Mouse (Mus musculus): Measurements from ENCODE around the gene Krt5. TPM values are rescaled to one million over a fixed set of nuclear protein-coding genes. Genes with fewer than 3 reads are reported as not detected.
"Not testable (repeated sequence)": the region's sequence is repeated elsewhere in the genome, so short reads cannot be mapped to it uniquely, and the experiment has no call there.

Krt5 gene
- polyA plus RNA-seq, 1 experiment from 2014 or later: 0.63 TPM

DNA sequence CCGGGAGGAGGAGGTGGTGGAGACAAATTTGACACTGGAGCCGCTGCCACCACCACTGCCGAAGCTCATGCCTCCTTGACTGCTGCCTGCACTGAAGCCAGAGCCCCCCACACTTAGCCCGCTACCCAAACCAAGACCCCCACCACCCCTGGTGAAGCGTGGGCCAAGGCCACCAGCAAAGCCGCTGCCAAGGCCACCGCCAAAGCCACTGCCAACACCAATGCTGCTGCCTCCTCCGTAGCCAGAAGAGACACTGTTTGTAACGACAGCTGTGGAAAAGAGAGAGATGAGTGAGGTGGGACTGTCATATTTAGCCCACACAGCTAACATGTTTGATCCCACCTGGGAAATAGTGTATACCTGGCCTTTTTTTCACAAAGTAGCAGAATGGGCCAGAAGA lies 5.2 kb downstream of the Krt5 start:
- no peak for ATAC-seq (replicated peaks; ENCODE audit: low FRiP score)

DNA sequence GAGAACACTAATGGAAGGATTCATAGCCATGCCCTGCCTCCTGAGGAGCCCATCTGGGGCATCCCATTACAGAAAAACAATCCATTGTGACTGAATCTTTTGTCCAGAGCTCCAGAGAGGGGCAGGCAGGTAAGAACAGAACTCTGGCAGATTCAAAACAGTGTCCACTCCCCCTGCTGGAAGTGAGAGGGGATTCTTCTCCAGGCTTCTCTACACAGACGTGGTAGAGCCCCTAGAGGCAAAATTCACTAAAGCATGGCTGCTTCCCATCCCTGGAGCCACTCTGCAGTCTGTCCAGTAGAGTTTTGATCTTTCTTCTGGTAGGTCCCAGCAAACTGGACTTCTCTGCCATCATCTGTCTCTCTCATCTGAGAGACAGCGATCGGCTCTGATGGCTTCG lies 8.6 kb downstream of the Krt5 start:
- H3K36me3 ChIP-seq (ENCODE audit: control insufficient read depth, insufficient read depth, low read length): no peaks in the 10 kb centered on the region
- no peak overlapping the region for H3K9ac ChIP-seq (ENCODE audit: low read depth, low read length)
- no peak overlapping the region for H3K4me2 ChIP-seq
- no peak for DNase-seq (ENCODE audit: low spot score)
- no peaks in the 10 kb centered on the region for H3K4me1 ChIP-seq (replicated peaks; ENCODE audit: control insufficient read depth, insufficient read depth, low read length)
- ATAC-seq (replicated peaks; ENCODE audit: low FRiP score): no peak
- H3K4me3 ChIP-seq (ENCODE audit: low read depth, low read length): no peak overlapping the region
- no peak overlapping the region for H3K27ac ChIP-seq (ENCODE audit: low read depth, low read length)
- WGBS: 66% methylated on average over 4 of the region's 4 CpGs
- no peaks in the 10 kb centered on the region for H3K9me3 ChIP-seq (ENCODE audit: control insufficient read depth, low read length)
- H3K27me3 ChIP-seq (replicated peaks; ENCODE audit: control insufficient read depth, insufficient read depth, low read length): no peaks in the 10 kb centered on the region

More for the DNA sequence above, 5.2 kb downstream of the Krt5 start:
- Histone ChIP-seq H3K9ac (ENCODE audit: low read depth, low read length) (no peak overlapping the region), H3K9me3 (ENCODE audit: control insufficient read depth, low read length) (no peaks in the 10 kb centered on the region), H3K36me3 (ENCODE audit: control insufficient read depth, insufficient read depth, low read length) (no peaks in the 10 kb centered on the region), H3K4me3 (ENCODE audit: low read depth, low read length) (no peak overlapping the region), H3K27ac (ENCODE audit: low read depth, low read length) (no peak overlapping the region), H3K4me2 (no peak overlapping the region), H3K27me3 (replicated peaks; ENCODE audit: control insufficient read depth, insufficient read depth, low read length) (no peaks in the 10 kb centered on the region), H3K4me1 (replicated peaks; ENCODE audit: control insufficient read depth, insufficient read depth, low read length) (no peaks in the 10 kb centered on the region)
- 85% methylated on average over 9 of the region's 9 CpGs for WGBS
- DNase-seq (ENCODE audit: low spot score): no peak

DNA sequence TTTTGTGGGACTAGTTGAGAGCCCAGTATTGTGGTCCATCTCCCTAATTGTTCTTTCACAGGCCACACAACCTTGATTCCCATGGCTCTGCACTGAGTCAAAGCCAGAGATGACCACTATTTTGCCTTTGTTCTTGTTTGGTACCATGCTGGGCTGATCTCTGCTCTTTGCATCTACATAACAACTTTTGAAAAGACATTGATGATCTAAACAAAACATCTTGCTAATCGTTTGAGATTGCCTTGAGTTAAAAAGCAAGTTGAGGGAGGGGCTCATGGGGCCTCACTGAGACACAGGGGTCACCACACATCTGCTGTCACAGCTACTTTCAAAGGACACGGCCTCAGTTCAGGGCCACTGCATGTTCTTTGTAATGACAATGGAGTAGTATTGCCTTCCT lies 10.3 kb downstream of the Krt5 start:
- H3K27me3 ChIP-seq (replicated peaks; ENCODE audit: control insufficient read depth, insufficient read depth, low read length): no peaks in the 10 kb centered on the region
- H3K4me3 ChIP-seq (ENCODE audit: low read depth, low read length): no peak overlapping the region
- H3K4me1 ChIP-seq (replicated peaks; ENCODE audit: control insufficient read depth, insufficient read depth, low read length): no peaks in the 10 kb centered on the region
- no peak overlapping the region for H3K4me2 ChIP-seq
- no peaks in the 10 kb centered on the region for H3K36me3 ChIP-seq (ENCODE audit: control insufficient read depth, insufficient read depth, low read length)
- ATAC-seq (replicated peaks; ENCODE audit: low FRiP score) (no peak), DNase-seq (ENCODE audit: low spot score) (no peak)
- H3K9me3 ChIP-seq (ENCODE audit: control insufficient read depth, low read length): no peaks in the 10 kb centered on the region
- no peak overlapping the region for H3K9ac ChIP-seq (ENCODE audit: low read depth, low read length)
- 43% methylated on average over 2 of the region's 2 CpGs for WGBS
- H3K27ac ChIP-seq (ENCODE audit: low read depth, low read length): no peak overlapping the region

DNA sequence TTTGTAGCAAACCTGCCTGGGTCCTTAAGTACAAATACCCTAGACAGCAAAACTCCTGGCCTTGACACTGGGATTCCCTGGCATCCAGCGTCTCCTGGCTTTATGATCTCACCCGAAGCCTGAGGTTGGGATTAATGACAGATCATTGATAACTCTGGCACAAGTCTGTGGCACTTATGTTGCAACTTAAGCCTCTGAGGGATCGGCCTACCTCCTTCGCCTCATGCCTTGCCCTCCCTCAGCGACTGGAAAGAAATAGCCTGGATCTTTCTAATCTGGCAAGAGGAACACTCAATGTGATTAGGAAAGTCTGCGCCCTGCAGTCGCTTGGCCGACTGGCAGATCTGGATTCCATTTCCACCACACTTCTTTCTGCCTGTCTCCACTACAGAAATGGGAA lies 12.8 kb downstream of the Krt5 start:
- Histone ChIP-seq H3K9ac (ENCODE audit: low read depth, low read length) (no peak overlapping the region), H3K27ac (ENCODE audit: low read depth, low read length) (no peak overlapping the region), H3K4me1 (replicated peaks; ENCODE audit: control insufficient read depth, insufficient read depth, low read length) (no peaks in the 10 kb centered on the region), H3K9me3 (ENCODE audit: control insufficient read depth, low read length) (no peaks in the 10 kb centered on the region), H3K4me2 (no peak overlapping the region), H3K4me3 (ENCODE audit: low read depth, low read length) (no peak overlapping the region), H3K36me3 (ENCODE audit: control insufficient read depth, insufficient read depth, low read length) (no peaks in the 10 kb centered on the region), H3K27me3 (replicated peaks; ENCODE audit: control insufficient read depth, insufficient read depth, low read length) (no peaks in the 10 kb centered on the region)
- WGBS: 70% methylated on average over 8 of the region's 8 CpGs
- DNase-seq (ENCODE audit: low spot score) (no peak), ATAC-seq (replicated peaks; ENCODE audit: low FRiP score) (no peak)

DNA sequence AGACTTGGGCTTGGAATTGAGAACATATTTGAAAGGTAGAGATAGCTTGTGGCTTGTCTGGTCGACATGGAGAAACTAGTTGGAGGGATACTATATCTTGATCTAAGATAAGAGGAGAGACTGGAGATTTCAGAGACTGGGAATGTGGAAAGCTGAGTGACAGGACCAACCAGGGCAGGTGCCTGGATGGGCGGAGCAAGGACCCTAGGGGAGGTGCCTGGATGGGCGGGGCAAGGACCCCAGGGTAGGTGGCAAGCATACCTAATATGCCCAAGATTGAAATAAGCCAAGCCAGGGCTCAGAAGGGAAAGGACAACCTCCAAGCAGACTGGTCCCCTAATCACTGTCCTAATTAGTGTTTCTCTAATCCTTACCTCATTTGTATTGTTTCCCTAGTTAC lies 13.5 kb downstream of the Krt5 start:
- DNase-seq (ENCODE audit: low spot score): no peak
- Histone ChIP-seq H3K36me3 (ENCODE audit: control insufficient read depth, insufficient read depth, low read length) (no peaks in the 10 kb centered on the region), H3K4me1 (replicated peaks; ENCODE audit: control insufficient read depth, insufficient read depth, low read length) (no peaks in the 10 kb centered on the region), H3K27me3 (replicated peaks; ENCODE audit: control insufficient read depth, insufficient read depth, low read length) (no peaks in the 10 kb centered on the region), H3K4me2 (no peak overlapping the region), H3K27ac (ENCODE audit: low read depth, low read length) (no peak overlapping the region), H3K9me3 (ENCODE audit: control insufficient read depth, low read length) (no peaks in the 10 kb centered on the region), H3K9ac (ENCODE audit: low read depth, low read length) (no peak overlapping the region), H3K4me3 (ENCODE audit: low read depth, low read length) (no peak overlapping the region)
- no peak for ATAC-seq (replicated peaks; ENCODE audit: low FRiP score)
- 34% methylated on average over 3 of the region's 3 CpGs for WGBS

DNA sequence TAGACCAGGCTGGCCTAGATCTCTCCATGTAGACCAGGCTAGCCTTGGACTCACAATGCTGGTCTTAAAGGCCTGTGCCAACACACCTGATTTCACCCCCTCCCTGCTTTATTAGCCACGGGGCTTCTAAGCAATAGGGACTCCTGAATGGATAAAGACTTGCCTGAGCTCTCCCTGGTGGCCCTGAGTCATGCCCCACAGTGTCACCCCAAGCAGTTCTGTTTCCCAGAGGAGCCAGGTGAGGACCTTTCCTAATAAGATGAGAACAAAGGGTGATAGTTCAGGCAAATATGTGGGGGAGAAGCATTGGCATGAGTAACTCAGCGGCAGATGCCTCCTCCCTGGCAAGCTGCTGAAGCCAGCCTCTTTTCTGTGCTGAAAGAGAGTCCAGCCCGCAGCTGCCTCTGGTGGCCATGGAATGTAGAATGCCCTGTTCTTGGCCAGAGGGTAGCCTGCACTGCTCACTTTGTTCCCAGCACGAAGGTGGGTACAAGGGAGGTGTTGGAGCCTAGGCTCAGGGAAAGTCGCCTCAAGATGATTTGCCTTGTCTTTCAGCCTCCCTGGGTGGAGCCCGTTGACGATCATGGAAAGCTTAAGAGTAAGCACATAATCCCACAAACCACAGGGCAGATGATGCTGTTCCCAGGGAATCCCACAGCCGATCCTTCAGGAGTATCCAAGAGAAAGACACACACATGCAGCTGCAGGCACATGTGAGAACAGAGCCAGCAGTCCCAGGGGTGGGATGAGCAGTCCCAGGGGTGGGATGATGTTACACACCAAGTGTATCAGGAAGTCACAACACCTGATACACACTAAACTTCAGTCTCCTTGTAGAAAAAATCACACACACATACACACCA lies 15.1 kb downstream of the Krt5 start:
- 64% methylated on average over 8 of the region's 8 CpGs for whole genome bisulfite sequencing
- no peak overlapping the region for H3K9ac ChIP-seq (ENCODE audit: low read depth, low read length)
- H3K27ac ChIP-seq (ENCODE audit: low read depth, low read length): no peak overlapping the region

DNA sequence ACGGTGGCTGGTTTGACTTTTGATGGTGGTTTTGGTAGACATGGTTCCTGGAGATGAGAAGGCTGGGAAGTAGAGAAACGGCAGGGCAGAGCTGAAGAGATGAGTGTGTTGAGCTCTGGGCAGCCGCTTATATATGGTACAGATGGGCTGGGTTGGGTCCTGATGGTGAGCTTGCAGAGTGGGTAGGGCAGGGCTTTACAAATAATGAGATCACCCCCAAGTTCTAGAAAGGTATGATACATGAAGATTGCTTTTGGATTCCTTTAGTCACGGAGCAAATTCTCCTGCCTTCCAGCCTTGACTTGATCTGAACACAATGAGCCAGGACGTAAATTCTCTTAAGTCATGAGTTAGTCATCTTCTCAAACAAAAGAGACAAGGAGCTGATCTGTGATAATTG lies 18.5 kb downstream of the Krt5 start, which contains the start of gene Krt6a:
Gene Krt6a (minus strand): TSS at position 101 of the 400 bp plus-strand sequence.
- DNase-seq (ENCODE audit: low spot score): no peak
- 83% methylated on average over 5 of the region's 5 CpGs for WGBS
- Histone ChIP-seq H3K4me3 (ENCODE audit: low read depth, low read length) (no peak within 1 kb of the TSS), H3K9ac (ENCODE audit: low read depth, low read length) (no peak within 1 kb of the TSS), H3K9me3 (ENCODE audit: control insufficient read depth, low read length) (no peaks in the 10 kb centered on the region), H3K4me1 (replicated peaks; ENCODE audit: control insufficient read depth, insufficient read depth, low read length) (no peaks in the 10 kb centered on the region), H3K27ac (ENCODE audit: low read depth, low read length) (no peak within 1 kb of the TSS), H3K4me2 (no peak within 1 kb of the TSS), H3K36me3 (ENCODE audit: control insufficient read depth, insufficient read depth, low read length) (no peaks in the 10 kb centered on the region), H3K27me3 (replicated peaks; ENCODE audit: control insufficient read depth, insufficient read depth, low read length) (no peaks in the 10 kb centered on the region)
- no peak for ATAC-seq (replicated peaks; ENCODE audit: low FRiP score)

More for the DNA sequence above, 15.1 kb downstream of the Krt5 start:
- H3K4me2 ChIP-seq: no peak overlapping the region
- no peaks in the 10 kb centered on the region for H3K4me1 ChIP-seq (replicated peaks; ENCODE audit: control insufficient read depth, insufficient read depth, low read length)
- no peaks in the 10 kb centered on the region for H3K27me3 ChIP-seq (replicated peaks; ENCODE audit: control insufficient read depth, insufficient read depth, low read length)
- ATAC-seq (replicated peaks; ENCODE audit: low FRiP score) (no peak), DNase-seq (ENCODE audit: low spot score) (no peak)
- no peaks in the 10 kb centered on the region for H3K36me3 ChIP-seq (ENCODE audit: control insufficient read depth, insufficient read depth, low read length)
- no peaks in the 10 kb centered on the region for H3K9me3 ChIP-seq (ENCODE audit: control insufficient read depth, low read length)
- no peak overlapping the region for H3K4me3 ChIP-seq (ENCODE audit: low read depth, low read length)

DNA sequence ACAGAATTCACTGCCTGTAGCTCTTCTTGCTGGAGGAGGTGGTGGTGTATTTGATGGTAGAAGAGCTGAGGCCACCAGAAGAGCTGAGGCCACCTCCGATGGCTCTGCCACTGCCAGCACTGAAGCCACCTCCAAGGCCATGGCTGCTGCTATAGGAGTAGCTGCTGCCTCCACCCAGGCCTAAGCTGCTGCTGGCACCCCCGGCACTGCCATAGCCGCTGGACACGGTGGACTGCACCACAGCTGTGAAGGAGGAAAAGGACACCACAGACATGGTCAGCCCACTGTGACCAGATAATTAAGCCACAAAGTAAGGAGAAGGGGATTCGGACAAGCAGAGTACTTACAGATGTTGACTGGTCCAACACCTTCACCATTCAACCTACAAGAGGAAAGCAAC lies 22.2 kb downstream of the Krt5 start:
- not testable (repeated sequence) for H3K27me3 ChIP-seq (replicated peaks; ENCODE audit: control insufficient read depth, insufficient read depth, low read length); H3K4me3 ChIP-seq (ENCODE audit: low read depth, low read length); H3K27ac ChIP-seq (ENCODE audit: low read depth, low read length); H3K4me2 ChIP-seq; H3K9me3 ChIP-seq (ENCODE audit: control insufficient read depth, low read length); ATAC-seq (replicated peaks; ENCODE audit: low FRiP score); H3K36me3 ChIP-seq (ENCODE audit: control insufficient read depth, insufficient read depth, low read length); H3K4me1 ChIP-seq (replicated peaks; ENCODE audit: control insufficient read depth, insufficient read depth, low read length); DNase-seq (ENCODE audit: low spot score); H3K9ac ChIP-seq (ENCODE audit: low read depth, low read length)
- 89% methylated on average over 5 of the region's 5 CpGs for WGBS

DNA sequence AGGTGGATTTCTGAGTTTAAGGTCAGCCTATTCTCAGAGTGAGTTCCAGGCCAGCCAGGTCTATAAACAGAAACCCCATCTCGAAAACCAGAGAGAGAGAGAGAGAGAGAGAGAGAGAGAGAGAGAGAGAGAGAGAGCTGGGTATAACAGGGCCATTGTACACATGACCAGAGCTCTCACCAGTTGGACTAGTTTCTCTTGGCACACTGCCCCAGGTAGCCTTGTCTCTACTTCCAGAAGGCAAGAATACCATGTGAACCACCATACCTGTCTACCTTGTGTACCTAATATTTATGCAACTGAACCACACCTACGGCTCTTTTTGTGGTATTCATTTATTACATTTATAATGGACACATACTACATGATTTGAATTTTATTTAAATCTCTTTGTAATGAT lies 24.5 kb downstream of the Krt5 start:
- Histone ChIP-seq H3K4me3 (ENCODE audit: low read depth, low read length) (no peak overlapping the region), H3K36me3 (ENCODE audit: control insufficient read depth, insufficient read depth, low read length) (no peaks in the 10 kb centered on the region), H3K27me3 (replicated peaks; ENCODE audit: control insufficient read depth, insufficient read depth, low read length) (no peaks in the 10 kb centered on the region), H3K4me2 (no peak overlapping the region), H3K9ac (ENCODE audit: low read depth, low read length) (no peak overlapping the region), H3K27ac (ENCODE audit: low read depth, low read length) (no peak overlapping the region), H3K9me3 (ENCODE audit: control insufficient read depth, low read length) (no peaks in the 10 kb centered on the region), H3K4me1 (replicated peaks; ENCODE audit: control insufficient read depth, insufficient read depth, low read length) (no peaks in the 10 kb centered on the region)
- no peak for DNase-seq (ENCODE audit: low spot score)
- WGBS: 40% methylated on average over 2 of the region's 2 CpGs
- no peak for ATAC-seq (replicated peaks; ENCODE audit: low FRiP score)
